Mouse (Mus musculus): ENCODE data around the gene Dnah14. TPM values are rescaled to one million over a fixed set of nuclear protein-coding genes. Genes with fewer than 3 reads are reported as not detected.

The Dnah14 gene
- total and polyA plus RNA-seq, 3 experiments, result 0.03 to 0.98 (median 0.74) TPM

DNA sequence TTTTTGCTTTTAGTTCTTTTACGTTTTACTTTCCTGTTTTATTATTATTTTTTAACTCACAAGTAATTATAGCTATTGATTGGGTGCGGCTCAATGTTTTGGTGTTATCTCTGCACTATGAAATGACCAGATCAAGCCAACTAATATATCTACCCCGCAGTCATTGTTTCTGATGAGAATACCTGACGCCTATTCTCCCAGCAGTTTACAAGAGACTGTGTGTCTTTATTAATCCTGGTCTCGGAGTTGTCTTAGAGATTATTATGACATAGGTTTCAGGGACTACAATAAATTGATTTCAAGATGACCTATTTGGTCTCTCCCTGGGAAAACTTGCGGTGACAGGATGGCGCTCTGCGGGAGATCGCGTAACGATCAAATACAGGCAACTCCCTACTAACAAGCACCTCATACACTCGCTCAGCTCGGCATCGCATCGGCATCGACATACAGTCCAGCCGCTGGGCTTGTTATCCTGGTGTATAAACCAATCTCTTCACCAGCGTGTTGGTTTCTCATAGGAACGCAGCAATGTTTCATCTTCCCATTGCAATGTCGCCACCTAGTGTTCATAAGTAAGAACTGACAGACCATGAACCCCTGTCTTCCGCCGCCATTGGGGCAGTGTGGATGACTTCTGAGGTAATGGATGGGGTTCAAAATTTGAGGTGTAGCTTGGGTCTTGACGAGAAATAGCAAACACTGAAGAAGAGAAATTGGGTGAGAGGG lies 31.2 kb upstream of the Dnah14 start:
- Histone ChIP-seq H3K27ac (ENCODE audit: insufficient read depth, low read depth) (no peak overlapping the region), H3K79me2 (replicated peaks; ENCODE audit: control insufficient read depth, extremely low read depth, insufficient read depth, poor library complexity, severe bottlenecking) (no peaks in the 10 kb centered on the region), H3K9me3 (replicated peaks; ENCODE audit: low read length) (no peaks in the 10 kb centered on the region), H3K4me1 (ENCODE audit: control insufficient read depth in 1 of 2, insufficient read depth in 2 of 2) (peaks cover 0 to 10% of the 10 kb centered on the region in 2 experiments; a peak in 2 of 4 replicates), H3K27me3 (replicated peaks) (no peaks in the 10 kb centered on the region), H3K4me2 (ENCODE audit: insufficient read depth, low read depth, poor library complexity, severe bottlenecking) (no peak overlapping the region), H3K9ac (ENCODE audit: insufficient read depth, low read depth) (no peak overlapping the region), H3K36me3 (replicated peaks in 1 of 2; ENCODE audit: control insufficient read depth in 1 of 2, insufficient read depth in 1 of 2, low read length in 1 of 2) (no peaks in the 10 kb centered on the region), H3K4me3 (replicated peaks in 1 of 3; ENCODE audit: low read depth in 2 of 3, low read length in 2 of 3, poor library complexity in 1 of 3) (no peak overlapping the region)
- in situ Hi-C loops (cut with MboI; ENCODE audit: low pct_ligation_motif_present, low pct_unique_long_range_greater_than_20kb, low sequenced_read_pairs), result loop anchor here (25.0 kb wide), 2 partner anchors 258 to 533 kb away; partner anchors contain the start of gene Ephx1
- DNase-seq (ENCODE audit: extremely low read depth), result peak; percentile 79
- TF ChIP-seq MYC (IDR thresholded peaks at IDR 0.05; ENCODE audit: low read depth, low read length), result peak; percentile 52; the same call in 1 of the 2 replicates
- TF ChIP-seq KAT2A (IDR thresholded peaks at IDR 0.05; ENCODE audit: insufficient replicate concordance, low read length), result no peak
- no peak for TF ChIP-seq CHD1 (IDR thresholded peaks at IDR 0.05; ENCODE audit: low read depth, low read length)
- TF ChIP-seq NRF1 (IDR thresholded peaks at IDR 0.05; ENCODE audit: low read depth, low read length), result 0 out of 2 replicates have a peak, but pooled peaks have one; percentile 23
- peak; percentile 90 to 93 for TF ChIP-seq CTCF (conservative IDR thresholded peaks at IDR 0.05 in 1 of 2, IDR thresholded peaks at IDR 0.05 in 1 of 2; ENCODE audit: low read depth in 2 of 2, low read length in 2 of 2)
- TF ChIP-seq ZMIZ1 (IDR thresholded peaks at IDR 0.05; ENCODE audit: low read depth, low read length), result no peak
- TF ChIP-seq POLR2AphosphoS2 (IDR thresholded peaks at IDR 0.05; ENCODE audit: low read depth, low read length), result no peak
- TF ChIP-seq SIN3A (IDR thresholded peaks at IDR 0.05; ENCODE audit: low read length), result no peak; the same call in 1 of the 2 replicates
- no peak for TF ChIP-seq ZKSCAN1 (IDR thresholded peaks at IDR 0.05; ENCODE audit: borderline replicate concordance, low read depth, low read length)
- TF ChIP-seq MXI1 (IDR thresholded peaks at IDR 0.05; ENCODE audit: low read depth, low read length), result no peak
- peak; percentile 92 for TF ChIP-seq SMC3 (IDR thresholded peaks at IDR 0.05; ENCODE audit: low read depth, low read length)
- TF ChIP-seq ZC3H11A (IDR thresholded peaks at IDR 0.05; ENCODE audit: low read depth, low read length), result peak; percentile 80
- TF ChIP-seq TBP (conservative IDR thresholded peaks at IDR 0.05; ENCODE audit: low read depth, low read length), result no peak
- TF ChIP-seq RAD21 (IDR thresholded peaks at IDR 0.05; ENCODE audit: low read depth, low read length), result peak; percentile 95
- TF ChIP-seq USF2 (conservative IDR thresholded peaks at IDR 0.05; ENCODE audit: low read depth, low read length), result no peak
- 0 out of 2 replicates have a peak, but pooled peaks have one; percentile 23 for TF ChIP-seq JUND (conservative IDR thresholded peaks at IDR 0.05; ENCODE audit: low read depth, low read length)
- TF ChIP-seq ELF1 (IDR thresholded peaks at IDR 0.05; ENCODE audit: low read depth, low read length), result no peak; the same call in 1 of the 2 replicates
- TF ChIP-seq IRF4 (IDR thresholded peaks at IDR 0.05; ENCODE audit: low read depth, low read length), result peak; percentile 46; the same call in 1 of the 2 replicates
- TF ChIP-seq USF1 (IDR thresholded peaks at IDR 0.05; ENCODE audit: low read depth, low read length), result no peak
- TF ChIP-seq MAFK (IDR thresholded peaks at IDR 0.05; ENCODE audit: insufficient replicate concordance, low read length), result no peak
- TF ChIP-seq TCF12 (IDR thresholded peaks at IDR 0.05; ENCODE audit: low read depth, low read length), result no peak
- no peak for TF ChIP-seq CHD2 (IDR thresholded peaks at IDR 0.05; ENCODE audit: low read length)
- TF ChIP-seq JUN (IDR thresholded peaks at IDR 0.05; ENCODE audit: insufficient read depth, low read depth, low read length), result no peak
- peak; percentile 28; the same call in 1 of the 2 replicates for TF ChIP-seq NELFE (IDR thresholded peaks at IDR 0.05; ENCODE audit: low read depth, low read length)
- TF ChIP-seq HCFC1 (IDR thresholded peaks at IDR 0.05; ENCODE audit: low read depth, low read length), result no peak
- dilution Hi-C loops (cut with MboI; ENCODE audit: extremely low pct_ligation_motif_present, extremely low pct_unique_long_range_greater_than_20kb, low sequenced_read_pairs), result no loop called here

All from CH12.LX (cell line).